Mouse (Mus musculus) colon, adult 2 months (tissue): ENCODE results near the gene Psmb11. TPM values are rescaled to one million over a fixed set of nuclear protein-coding genes. Genes with fewer than 3 reads are reported as not detected.

ENCODE experiments used
- polyA plus RNA-seq: library from polyadenylated mRNA; depleted of rRNA; stranded (reverse); fragments of >200 nt; gene quantifications from 2 replicates; pipeline ENCODE4 v1.2.3, GENCODE M21; 2012; rRNA removed

The Psmb11 gene
- not detected in 2 replicates for polyA plus RNA-seq

GRCm38 (mm10) chr14:54621133-54621532, at the start of gene Psmb11:
TSS of gene Psmb11 (plus strand) at chr14:54621433.

GRCm38 (mm10) chr14:54577089-54577982, 43.9 kb upstream of the Psmb11 start, which contains the start of gene Ajuba:
TSS of gene Ajuba (minus strand) at chr14:54577558.

GRCm38 (mm10) chr14:54605752-54606321, 15.4 kb upstream of the Psmb11 start, which contains the start of gene 4931414P19Rik:
TSS of gene 4931414P19Rik (minus strand) at chr14:54605993.

DNA sequence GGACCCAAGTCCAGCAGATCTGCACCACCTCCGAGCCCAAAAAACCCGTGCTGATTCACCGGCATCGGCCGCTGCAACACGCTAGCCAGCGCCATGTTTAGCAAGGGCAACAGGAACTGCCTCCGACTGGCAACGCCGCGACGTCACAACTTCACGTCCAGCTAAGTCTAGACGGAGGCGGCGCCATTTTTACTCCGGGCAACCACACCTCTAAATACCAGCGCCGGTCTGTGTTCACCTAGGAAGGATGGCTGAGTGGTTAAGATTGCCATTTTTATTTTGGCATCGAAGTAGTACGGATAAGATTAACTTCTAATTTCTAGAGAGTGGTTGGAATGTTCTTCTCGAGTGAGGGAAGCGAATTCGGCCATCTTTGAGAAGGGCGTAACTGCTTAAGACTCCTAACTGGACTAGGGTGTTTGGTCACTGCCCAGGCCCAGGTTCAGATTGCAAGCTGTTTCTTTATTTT, 3.3 kb upstream of the Psmb11 start, which contains the start of gene Psmb5:
Gene Psmb5, minus strand, starts transcription at position 126 of the 469 bp plus-strand sequence.

GRCm38 (mm10) chr14:54640946-54641304, 19.7 kb downstream of the Psmb11 start, which contains the start of gene Gm17606:
TSS of gene Gm17606 (plus strand) at chr14:54640952.

GRCm38 (mm10) chr14:54641305-54641969, 20.2 kb downstream of the Psmb11 start, which contains the start of gene Cdh24:
TSS of gene Cdh24 (minus strand) at chr14:54641364.

Other genes with a start within 250 kb of the Psmb11 start
- 33.9 and 48.9 TPM in 2 replicates for gene Slc7a7, start 203.7 kb upstream of the Psmb11 start, polyA plus RNA-seq
- 504 and 1,130 TPM in 2 replicates for gene Mrpl52, start 194.5 kb upstream of the Psmb11 start, polyA plus RNA-seq
- 181 and 186 TPM in 2 replicates for gene Mmp14, start 189.8 kb upstream of the Psmb11 start, polyA plus RNA-seq
- 344 and 402 TPM in 2 replicates for gene Lrp10, start 157.3 kb upstream of the Psmb11 start, polyA plus RNA-seq
- gene Rem2, start 145.3 kb upstream of the Psmb11 start, polyA plus RNA-seq: 1.7 and 2.3 TPM in 2 replicates
- gene Prmt5, start 103.9 kb upstream of the Psmb11 start, polyA plus RNA-seq: 17.0 and 41.7 TPM in 2 replicates
- gene Haus4, start 66.8 kb upstream of the Psmb11 start, polyA plus RNA-seq: 10.7 and 13.6 TPM in 2 replicates
- 5.9 and 6.3 TPM in 2 replicates for gene Ajuba, start 43.9 kb upstream of the Psmb11 start, polyA plus RNA-seq
- 7.2 and 8.1 TPM in 2 replicates for gene 4931414P19Rik, start 15.4 kb upstream of the Psmb11 start, polyA plus RNA-seq
- gene Psmb5, start 3.4 kb upstream of the Psmb11 start, polyA plus RNA-seq: 180 and 204 TPM in 2 replicates
- not detected in 2 replicates for gene Gm17606, start 19.5 kb downstream of the Psmb11 start, polyA plus RNA-seq
- 6.4 and 7.6 TPM in 2 replicates for gene Cdh24, start 19.9 kb downstream of the Psmb11 start, polyA plus RNA-seq
- gene 1700123O20Rik, start 64.8 kb downstream of the Psmb11 start, polyA plus RNA-seq: 35.0 and 51.2 TPM in 2 replicates
- gene Acin1, start 65.5 kb downstream of the Psmb11 start, polyA plus RNA-seq: 88.5 and 92.0 TPM in 2 replicates
- gene Gm29776, start 77.4 kb downstream of the Psmb11 start, polyA plus RNA-seq: 0.06 TPM in 1 of 2 replicates, not detected in the other
- gene Cebpe, start 90.7 kb downstream of the Psmb11 start, polyA plus RNA-seq: 0.32 and 0.94 TPM in 2 replicates
- 7.8 and 8.6 TPM in 2 replicates for gene Slc7a8, start 160.5 kb downstream of the Psmb11 start, polyA plus RNA-seq
- not detected in 2 replicates for gene Rnf212b, start 192.7 kb downstream of the Psmb11 start, polyA plus RNA-seq
- gene Homez, start 249.5 kb downstream of the Psmb11 start, polyA plus RNA-seq: 2.2 and 4.0 TPM in 2 replicates